Mouse (Mus musculus) brain, embryonic 14.5 days (tissue): ENCODE results near the gene Col6a5.
"Not testable (repeated sequence)": the region's sequence is repeated elsewhere in the genome, so short reads cannot be mapped to it uniquely, and the experiment has no call there.

Experiments used
- CTCF ChIP-seq: fragments of 200-500 bp; IDR thresholded peaks from 2 replicates; pipeline ENCODE4 v1.5.1; 2012; ENCODE audit warnings: inconsistent platforms, mild to moderate bottlenecking, moderate library complexity, borderline replicate concordance; ENCODE audit not compliant: insufficient read depth, insufficient read length; ENCODE audit errors: extremely low read depth
- POLR2A ChIP-seq: fragments of 200-500 bp; IDR thresholded peaks from 2 replicates; pipeline ENCODE4 v1.6.1; 2012; ENCODE audit warnings: mild to moderate bottlenecking, inconsistent platforms, borderline replicate concordance; ENCODE audit not compliant: poor library complexity, insufficient read depth, insufficient read length, severe bottlenecking; ENCODE audit errors: extremely low read depth

GRCm38 (mm10) chr9:105841386-105841785 is 119.1 kb downstream of the Col6a5 start:
- TF ChIP-seq CTCF, POLR2A: not testable (repeated sequence)
